Mouse (Mus musculus): ENCODE results near the gene Arid1a. TPM values are rescaled to one million over a fixed set of nuclear protein-coding genes. Genes with fewer than 3 reads are reported as not detected.
"Not testable (repeated sequence)": the region's sequence is repeated elsewhere in the genome, so short reads cannot be mapped to it uniquely, and the experiment has no call there.

Arid1a gene
- total RNA-seq, 2 experiments from 2014 or later: 33.2 to 125 TPM

GRCm38 (mm10) chr4:133659497-133660192 lies 96.9 kb downstream of the Arid1a start:
- peak; percentile 77 for ATAC-seq (replicated peaks; ENCODE audit: poor library complexity, severe bottlenecking)

GRCm38 (mm10) chr4:133658729-133659128 lies 97.8 kb downstream of the Arid1a start:
- no peak for ATAC-seq (replicated peaks; ENCODE audit: poor library complexity, severe bottlenecking)

GRCm38 (mm10) chr4:133657829-133658458 lies 98.6 kb downstream of the Arid1a start:
- ATAC-seq (replicated peaks; ENCODE audit: poor library complexity, severe bottlenecking): no peak

GRCm38 (mm10) chr4:133656997-133657396 lies 99.6 kb downstream of the Arid1a start:
- no peak for ATAC-seq (replicated peaks; ENCODE audit: poor library complexity, severe bottlenecking)

GRCm38 (mm10) chr4:133656294-133656693 lies 100.3 kb downstream of the Arid1a start:
- no peak for ATAC-seq (replicated peaks; ENCODE audit: poor library complexity, severe bottlenecking)

- not testable (repeated sequence) for ATAC-seq (replicated peaks; ENCODE audit: poor library complexity, severe bottlenecking)
Observed at GRCm38 (mm10) chr4:133654070-133654469, 102.5 kb downstream of the Arid1a start.

- ATAC-seq (replicated peaks; ENCODE audit: poor library complexity, severe bottlenecking): no peak
Observed at GRCm38 (mm10) chr4:133652746-133653145, 103.8 kb downstream of the Arid1a start.

- ATAC-seq (replicated peaks; ENCODE audit: poor library complexity, severe bottlenecking): no peak
Observed at GRCm38 (mm10) chr4:133651986-133652385, 104.6 kb downstream of the Arid1a start.

- peak; percentile 73 for ATAC-seq (replicated peaks; ENCODE audit: poor library complexity, severe bottlenecking)
Observed at GRCm38 (mm10) chr4:133651445-133651844, 105.1 kb downstream of the Arid1a start.

GRCm38 (mm10) chr4:133649989-133650699 lies 106.4 kb downstream of the Arid1a start, which contains the start of gene Zdhhc18:
Zdhhc18 (minus strand) TSS chr4:133650154.
- ATAC-seq (replicated peaks; ENCODE audit: poor library complexity, severe bottlenecking): peak; percentile 92

GRCm38 (mm10) chr4:133649464-133649863 lies 107.1 kb downstream of the Arid1a start:
- ATAC-seq (replicated peaks; ENCODE audit: poor library complexity, severe bottlenecking): not testable (repeated sequence)

- no peak for ATAC-seq (replicated peaks; ENCODE audit: poor library complexity, severe bottlenecking)
Observed at GRCm38 (mm10) chr4:133645680-133646079, 110.9 kb downstream of the Arid1a start.

- ATAC-seq (replicated peaks; ENCODE audit: poor library complexity, severe bottlenecking): no peak
Observed at GRCm38 (mm10) chr4:133645195-133645594, 111.4 kb downstream of the Arid1a start.

GRCm38 (mm10) chr4:133634043-133634410 lies 122.5 kb downstream of the Arid1a start:
- ATAC-seq (replicated peaks; ENCODE audit: poor library complexity, severe bottlenecking): no peak

GRCm38 (mm10) chr4:133633332-133634042 lies 123.1 kb downstream of the Arid1a start:
- ATAC-seq (replicated peaks; ENCODE audit: poor library complexity, severe bottlenecking): peak; percentile 84

GRCm38 (mm10) chr4:133632483-133633327 lies 123.9 kb downstream of the Arid1a start:
- no peak for ATAC-seq (replicated peaks; ENCODE audit: poor library complexity, severe bottlenecking)

- no peak for ATAC-seq (replicated peaks; ENCODE audit: poor library complexity, severe bottlenecking)
Observed at GRCm38 (mm10) chr4:133631769-133632411, 124.7 kb downstream of the Arid1a start.

- peak; percentile 70 for ATAC-seq (replicated peaks; ENCODE audit: poor library complexity, severe bottlenecking)
Observed at GRCm38 (mm10) chr4:133631071-133631768, 125.3 kb downstream of the Arid1a start.

Data from granulocyte monocyte progenitor cell, adult 5-6 weeks (primary cell).